Mouse (Mus musculus) splenic B cell, adult 2 months (primary cell): ENCODE measurements around the gene Spesp1.

Source experiments
- DNase-seq: peaks from one replicate; pipeline ENCODE4 v3.0.0-alpha.2; 2011; ENCODE audit warnings: low read depth, low spot score
- H3K27me3 ChIP-seq: 2 replicates; pipeline ENCODE4 v1.6.1; 2012; ENCODE audit warnings: mild to moderate bottlenecking, low read length, moderate library complexity, mixed read lengths; ENCODE audit not compliant: control insufficient read depth, poor library complexity, insufficient read depth, severe bottlenecking
- H3K36me3 ChIP-seq: 2 replicates; pipeline ENCODE4 v1.6.1; 2012; ENCODE audit warnings: mild to moderate bottlenecking, low read length, moderate library complexity, mixed read lengths; ENCODE audit not compliant: control insufficient read depth, poor library complexity, insufficient read depth, severe bottlenecking

The Spesp1 gene

GRCm38 (mm10) chr9:62281991-62282390 lies at the start of gene Spesp1:
Spesp1 (minus strand) TSS chr9:62282208.
- no peak for DNase-seq

GRCm38 (mm10) chr9:62325965-62326364 lies 44.0 kb upstream of the Spesp1 start:
- H3K27me3 ChIP-seq = no peaks in the 10 kb centered on the region; the same call in 1 of the 2 replicates
- peak; percentile 13 for DNase-seq

More at GRCm38 (mm10) chr9:62281991-62282390, at the start of gene Spesp1:
- Histone ChIP-seq H3K36me3 (no peaks in the 10 kb centered on the region), H3K27me3 (no peaks in the 10 kb centered on the region)

GRCm38 (mm10) chr9:62323816-62324215 lies 41.8 kb upstream of the Spesp1 start:
- DNase-seq = no peak

More at GRCm38 (mm10) chr9:62325965-62326364, 44.0 kb upstream of the Spesp1 start:
- H3K36me3 ChIP-seq = no peaks in the 10 kb centered on the region

GRCm38 (mm10) chr9:62318729-62319128 lies 36.7 kb upstream of the Spesp1 start:
- H3K36me3 ChIP-seq = no peaks in the 10 kb centered on the region
- no peak for DNase-seq
- H3K27me3 ChIP-seq = no peaks in the 10 kb centered on the region

More at GRCm38 (mm10) chr9:62323816-62324215, 41.8 kb upstream of the Spesp1 start:
- Histone ChIP-seq H3K36me3 (no peaks in the 10 kb centered on the region), H3K27me3 (no peaks in the 10 kb centered on the region; the same call in 1 of the 2 replicates)

- Histone ChIP-seq H3K36me3 (no peaks in the 10 kb centered on the region), H3K27me3 (no peaks in the 10 kb centered on the region)
- no peak for DNase-seq
Observed at GRCm38 (mm10) chr9:62315556-62315955, 33.5 kb upstream of the Spesp1 start.

GRCm38 (mm10) chr9:62296891-62297290 lies 14.9 kb upstream of the Spesp1 start:
- no peaks in the 10 kb centered on the region for H3K36me3 ChIP-seq
- H3K27me3 ChIP-seq = no peaks in the 10 kb centered on the region
- no peak for DNase-seq

- no peaks in the 10 kb centered on the region for H3K36me3 ChIP-seq
- no peaks in the 10 kb centered on the region for H3K27me3 ChIP-seq
- DNase-seq = peak; percentile 88
Observed at GRCm38 (mm10) chr9:62295006-62295698, 13.1 kb upstream of the Spesp1 start.

GRCm38 (mm10) chr9:62287633-62288025 lies 5.6 kb upstream of the Spesp1 start:
- no peaks in the 10 kb centered on the region for H3K36me3 ChIP-seq
- DNase-seq = no peak
- H3K27me3 ChIP-seq = no peaks in the 10 kb centered on the region

- peak; percentile 81 for DNase-seq
- no peaks in the 10 kb centered on the region for H3K36me3 ChIP-seq
- no peaks in the 10 kb centered on the region for H3K27me3 ChIP-seq
Observed at GRCm38 (mm10) chr9:62286967-62287632, 5.1 kb upstream of the Spesp1 start.

GRCm38 (mm10) chr9:62284266-62284665 lies 2.3 kb upstream of the Spesp1 start:
- H3K27me3 ChIP-seq = no peaks in the 10 kb centered on the region
- no peak for DNase-seq

GRCm38 (mm10) chr9:62276899-62277298 lies 5.1 kb downstream of the Spesp1 start:
- DNase-seq = no peak
- Histone ChIP-seq H3K27me3 (no peaks in the 10 kb centered on the region), H3K36me3 (no peaks in the 10 kb centered on the region)

More at GRCm38 (mm10) chr9:62284266-62284665, 2.3 kb upstream of the Spesp1 start:
- no peaks in the 10 kb centered on the region for H3K36me3 ChIP-seq

GRCm38 (mm10) chr9:62270775-62271399 lies 11.1 kb downstream of the Spesp1 start:
- Histone ChIP-seq H3K27me3 (no peaks in the 10 kb centered on the region), H3K36me3 (no peaks in the 10 kb centered on the region)
- no peak for DNase-seq

- no peaks in the 10 kb centered on the region for H3K27me3 ChIP-seq
- no peaks in the 10 kb centered on the region for H3K36me3 ChIP-seq
- no peak for DNase-seq
Observed at GRCm38 (mm10) chr9:62269161-62269560, 12.8 kb downstream of the Spesp1 start.

GRCm38 (mm10) chr9:62265278-62265677 lies 16.7 kb downstream of the Spesp1 start:
- no peak for DNase-seq
- H3K27me3 ChIP-seq = no peaks in the 10 kb centered on the region
- H3K36me3 ChIP-seq = no peaks in the 10 kb centered on the region

- no peak for DNase-seq
- H3K36me3 ChIP-seq = no peaks in the 10 kb centered on the region
- H3K27me3 ChIP-seq = no peaks in the 10 kb centered on the region
Observed at GRCm38 (mm10) chr9:62263652-62264051, 18.4 kb downstream of the Spesp1 start.
